In genomic region chr7:98141206-98141605, GRCm38 (mm10) we compare ENCODE assay signal across 9 mouse cellular contexts. TPM values are rescaled to one million over a fixed set of nuclear protein-coding genes. Genes with fewer than 3 reads are reported as not detected.
A peak's percentile ranks its signal among the peaks of the same experiment; 100 is the strongest.
DNase-seq lines count a peak whose midpoint lies in the region; ATAC-seq and TF ChIP-seq lines count a peak whose summit lies in the region.
"Had no signal": no experiment of that assay in that cellular context is flagged by ENCODE, and none has a peak within 500 bp of the region (broad histone marks: within the 10 kb centered on the region; RNA-seq: fewer than 3 reads in every experiment).

No protein-coding gene starts in this region.

- no peak overlapping the region for H3K9ac ChIP-seq in forebrain, embryonic 14.5 days (ENCODE audit: low read length)
- H3K9ac ChIP-seq in forebrain, embryonic 15.5 days (replicated peaks): no peak overlapping the region
- H3K9ac ChIP-seq in liver, adult 2 months (ENCODE audit: low read depth, low read length): no peak overlapping the region

- TF ChIP-seq CTCF in thymus, adult 2 months (IDR thresholded peaks at IDR 0.05; ENCODE audit: borderline replicate concordance, control insufficient read depth, extremely low read depth, insufficient read depth, low read length, poor library complexity): no peak
- peak; percentile 81 for TF ChIP-seq CTCF in liver, adult 2 months (IDR thresholded peaks at IDR 0.05; ENCODE audit: low read depth, low read length)

- no peaks in the 10 kb centered on the region for H3K27me3 ChIP-seq in forebrain, embryonic 14.5 days (replicated peaks; ENCODE audit: control insufficient read depth, insufficient read depth, low read length)
- no peaks in the 10 kb centered on the region for H3K27me3 ChIP-seq in forebrain, embryonic 15.5 days
- H3K27me3 ChIP-seq in thymus, adult 2 months (ENCODE audit: control insufficient read depth, insufficient read depth, low read length): no peaks in the 10 kb centered on the region
- no peaks in the 10 kb centered on the region for H3K27me3 ChIP-seq in liver, adult 2 months (ENCODE audit: control insufficient read depth, insufficient read depth, low read length)

- no peak for TF ChIP-seq POLR2A in thymus, adult 2 months (IDR thresholded peaks at IDR 0.05; ENCODE audit: control insufficient read depth, extremely low read depth, insufficient read depth, low read length, poor library complexity)
- TF ChIP-seq POLR2A in liver, adult 2 months (IDR thresholded peaks at IDR 0.05; ENCODE audit: extremely low read depth, insufficient read depth, low read length): no peak

- no peak for ATAC-seq in forebrain, embryonic 14.5 days
- no peak for ATAC-seq in forebrain, embryonic 15.5 days (replicated peaks)

- H3K4me1 ChIP-seq in forebrain, embryonic 14.5 days (ENCODE audit: control insufficient read depth, insufficient read depth, low read length): no peaks in the 10 kb centered on the region
- H3K4me1 ChIP-seq in forebrain, embryonic 15.5 days: peaks cover 4% of the 10 kb centered on the region
- no peaks in the 10 kb centered on the region for H3K4me1 ChIP-seq in thymus, adult 2 months (replicated peaks; ENCODE audit: control insufficient read depth, insufficient read depth, low read length)
- peaks cover 12% of the 10 kb centered on the region for H3K4me1 ChIP-seq in liver, adult 2 months (ENCODE audit: control insufficient read depth, insufficient read depth, low read length)

- H3K4me3 ChIP-seq in forebrain, embryonic 14.5 days (ENCODE audit: low read depth, low read length): no peak overlapping the region
- H3K4me3 ChIP-seq in forebrain, embryonic 15.5 days: no peak overlapping the region
- H3K4me3 ChIP-seq in thymus, adult 2 months (ENCODE audit: control insufficient read depth, insufficient read depth, low read length): no peak overlapping the region
- H3K4me3 ChIP-seq in liver, adult 2 months (ENCODE audit: insufficient read depth, low read depth, low read length): no peak overlapping the region

- no peaks in the 10 kb centered on the region for H3K9me3 ChIP-seq in forebrain, embryonic 14.5 days (replicated peaks; ENCODE audit: control insufficient read depth, low read length)
- H3K9me3 ChIP-seq in forebrain, embryonic 15.5 days: no peaks in the 10 kb centered on the region
- H3K9me3 ChIP-seq: G1E had no signal

- WGBS in forebrain, embryonic 14.5 days: 54% methylated on average over 3 of the region's 3 CpGs
- 58% methylated on average over 3 of the region's 3 CpGs for WGBS in forebrain, embryonic 15.5 days
- 93% methylated on average over 3 of the region's 3 CpGs for WGBS in thymus, adult 2 months
- 29% methylated on average over 3 of the region's 3 CpGs for WGBS in liver, adult 2 months

- no peak overlapping the region for H3K27ac ChIP-seq in forebrain, embryonic 14.5 days (ENCODE audit: low read depth, low read length)
- no peak overlapping the region for H3K27ac ChIP-seq in forebrain, embryonic 15.5 days (replicated peaks)
- no peak overlapping the region for H3K27ac ChIP-seq in thymus, adult 2 months (ENCODE audit: control insufficient read depth, insufficient read depth, low read length)
- no peak overlapping the region for H3K27ac ChIP-seq in liver, adult 2 months (replicated peaks; ENCODE audit: insufficient read depth, low read depth, low read length)

- H3K36me3 ChIP-seq in forebrain, embryonic 14.5 days (ENCODE audit: control insufficient read depth, insufficient read depth, low read length): 0 out of 2 replicates have a peak, but pooled peaks cover 3% of the 10 kb centered on the region
- no peaks in the 10 kb centered on the region for H3K36me3 ChIP-seq in forebrain, embryonic 15.5 days
- H3K36me3 ChIP-seq in thymus, adult 2 months (ENCODE audit: control insufficient read depth, insufficient read depth, low read length): no peaks in the 10 kb centered on the region
- H3K36me3 ChIP-seq in liver, adult 2 months (ENCODE audit: control insufficient read depth, insufficient read depth, low read length): no peaks in the 10 kb centered on the region
- H3K36me3 ChIP-seq: G1E had no signal

- peak; percentile 42 for DNase-seq in forebrain, embryonic 14.5 days (ENCODE audit: low spot score)
- DNase-seq in thymus, adult 2 months: peak; percentile 42
- no peak for DNase-seq in thymus, adult 18-20 months
- peak; percentile 86 for DNase-seq in liver, adult 2 months (ENCODE audit: extremely low read depth, low read depth, low spot score)
- DNase-seq in thymus, postnatal 0 days (ENCODE audit: low spot score): peak; percentile 21
- no peak for DNase-seq in urinary bladder, adult 2 months (ENCODE audit: low spot score)
- no peak for DNase-seq in left cerebral cortex, adult 8-10 months (ENCODE audit: low spot score in 2 of 2)

- no peaks in the 10 kb centered on the region for H3K79me2 ChIP-seq in liver, adult 2 months (ENCODE audit: control insufficient read depth, insufficient read depth, low read length)

- H3K4me2 ChIP-seq in forebrain, embryonic 14.5 days (ENCODE audit: low read length): no peak overlapping the region
- H3K4me2 ChIP-seq in forebrain, embryonic 15.5 days (replicated peaks): no peak overlapping the region

RNA-seq across cellular contexts. Expression of gene Omp, which starts 4.1 kb away (rescaled TPM):
- polyA plus RNA-seq in forebrain, embryonic 14.5 days (2014; fragmentation: Nextera tagmentation; extraction: Ambion mirVana): 0.30 and 0.32 TPM in 2 replicates
- polyA plus RNA-seq in forebrain, embryonic 15.5 days (2015; fragmentation: Nextera tagmentation; extraction: Ambion mirVana): 0.46 and 0.47 TPM in 2 replicates
- 1.8 TPM in 2 replicates for polyA plus RNA-seq in thymus, adult 2 months (2012; rRNA removed)
- total RNA-seq in liver, adult 2 months (2014; rRNA removed): 0.07 and 0.18 TPM in 2 replicates
- 0.12 and 0.22 TPM in 2 replicates for polyA plus RNA-seq in liver, adult 2 months (2012; rRNA removed)
- 0.55 and 0.70 TPM in 2 replicates for polyA plus RNA-seq in thymus, postnatal 0 days (2015; fragmentation: Nextera tagmentation; extraction: Ambion mirVana)
- polyA plus RNA-seq in urinary bladder, adult 2 months (2012; rRNA removed): 1.7 and 2.2 TPM in 2 replicates
- total RNA-seq in left cerebral cortex, adult 8-10 months (2022): 1 to 10 TPM in 1 of 4 experiments, under 1 TPM in 3; 0.55 to 1.4 (median 0.73) TPM
- polyA plus RNA-seq: G1E had no signal

RNA-seq across cellular contexts. Expression of gene Myo7a, which starts 21.9 kb away (rescaled TPM):
- 7.7 and 10.7 TPM in 2 replicates for polyA plus RNA-seq in forebrain, embryonic 14.5 days (2014; fragmentation: Nextera tagmentation; extraction: Ambion mirVana)
- 15.8 and 15.9 TPM in 2 replicates for polyA plus RNA-seq in forebrain, embryonic 15.5 days (2015; fragmentation: Nextera tagmentation; extraction: Ambion mirVana)
- polyA plus RNA-seq in thymus, adult 2 months (2012; rRNA removed): 8.0 and 10.1 TPM in 2 replicates
- 7.0 and 11.5 TPM in 2 replicates for total RNA-seq in liver, adult 2 months (2014; rRNA removed)
- 8.2 and 11.0 TPM in 2 replicates for polyA plus RNA-seq in liver, adult 2 months (2012; rRNA removed)
- polyA plus RNA-seq in thymus, postnatal 0 days (2015; fragmentation: Nextera tagmentation; extraction: Ambion mirVana): 2.6 and 2.8 TPM in 2 replicates
- polyA plus RNA-seq in urinary bladder, adult 2 months (2012; rRNA removed): 29.5 and 35.3 TPM in 2 replicates
- 10 to 100 TPM; 11.1 to 15.8 (median 14.0) TPM for total RNA-seq in left cerebral cortex, adult 8-10 months (2022)

RNA-seq across cellular contexts. Expression of gene Capn5, which starts 36.9 kb away (rescaled TPM):
- 6.1 and 8.2 TPM in 2 replicates for polyA plus RNA-seq in forebrain, embryonic 14.5 days (2014; fragmentation: Nextera tagmentation; extraction: Ambion mirVana)
- 15.5 and 15.9 TPM in 2 replicates for polyA plus RNA-seq in forebrain, embryonic 15.5 days (2015; fragmentation: Nextera tagmentation; extraction: Ambion mirVana)
- polyA plus RNA-seq in thymus, adult 2 months (2012; rRNA removed): 21.4 and 25.3 TPM in 2 replicates
- total RNA-seq in liver, adult 2 months (2014; rRNA removed): 1.0 and 1.6 TPM in 2 replicates
- 2.2 TPM in 2 replicates for polyA plus RNA-seq in liver, adult 2 months (2012; rRNA removed)
- 8.4 and 11.1 TPM in 2 replicates for polyA plus RNA-seq in thymus, postnatal 0 days (2015; fragmentation: Nextera tagmentation; extraction: Ambion mirVana)
- polyA plus RNA-seq in urinary bladder, adult 2 months (2012; rRNA removed): 71.4 and 76.6 TPM in 2 replicates
- 10 to 100 TPM; 30.8 to 35.2 (median 31.7) TPM for total RNA-seq in left cerebral cortex, adult 8-10 months (2022)

RNA-seq across cellular contexts. Expression of gene B3gnt6, which starts 58.1 kb away (rescaled TPM):
- polyA plus RNA-seq in forebrain, embryonic 14.5 days (2014; fragmentation: Nextera tagmentation; extraction: Ambion mirVana): 0.19 and 0.32 TPM in 2 replicates
- 0.15 and 0.42 TPM in 2 replicates for polyA plus RNA-seq in forebrain, embryonic 15.5 days (2015; fragmentation: Nextera tagmentation; extraction: Ambion mirVana)
- 0.34 and 0.40 TPM in 2 replicates for polyA plus RNA-seq in thymus, adult 2 months (2012; rRNA removed)
- not detected in 2 replicates for total RNA-seq in liver, adult 2 months (2014; rRNA removed)
- polyA plus RNA-seq in liver, adult 2 months (2012; rRNA removed): 0.04 and 0.12 TPM in 2 replicates
- polyA plus RNA-seq in thymus, postnatal 0 days (2015; fragmentation: Nextera tagmentation; extraction: Ambion mirVana): 0.22 and 0.24 TPM in 2 replicates
- polyA plus RNA-seq in urinary bladder, adult 2 months (2012; rRNA removed): 0.32 and 0.46 TPM in 2 replicates
- total RNA-seq in left cerebral cortex, adult 8-10 months (2022): under 1 TPM; 0.15 to 0.41 (median 0.28) TPM

Comparison
In these comparisons a context has a peak if more than half of its experiments do, and no peak if none do; other contexts are left out.
1. DNase-seq: peak in forebrain, embryonic 14.5 days (single experiment), thymus, adult 2 months (single experiment), liver, adult 2 months (single experiment) and thymus, postnatal 0 days (single experiment); none in thymus, adult 18-20 months (0 of 2), urinary bladder, adult 2 months (single experiment) and left cerebral cortex, adult 8-10 months (0 of 2).